Mouse (Mus musculus): ENCODE data around the gene Prr18. TPM values are rescaled to one million over a fixed set of nuclear protein-coding genes. Genes with fewer than 3 reads are reported as not detected.

Gene Prr18
- polyA plus RNA-seq, 1 experiment from 2014 or later = 9.1 TPM

GRCm38 (mm10) chr17:8369171-8369570 lies 31.9 kb downstream of the Prr18 start:
- Histone ChIP-seq H3K27me3 (no peaks in the 10 kb centered on the region), H3K36me3 (no peaks in the 10 kb centered on the region), H3K9me3 (no peaks in the 10 kb centered on the region), H3K9ac (replicated peaks) (no peak overlapping the region), H3K27ac (peak overlapping the region; percentile 100), H3K4me3 (replicated peaks) (peak overlapping the region; percentile 4; the same call in 1 of the 2 replicates), H3K4me1 (replicated peaks) (peaks cover 71% of the 10 kb centered on the region), H3K4me2 (replicated peaks) (peak overlapping the region; percentile 47)
- WGBS = 28% methylated on average over 2 of the region's 2 CpGs
- ATAC-seq = no peak

- Histone ChIP-seq H3K9ac (replicated peaks) (peak overlapping the region; percentile 78), H3K27me3 (no peaks in the 10 kb centered on the region), H3K27ac (peak overlapping the region; percentile 100), H3K4me2 (replicated peaks) (peak overlapping the region; percentile 66; the same call in 1 of the 2 replicates), H3K36me3 (no peaks in the 10 kb centered on the region), H3K9me3 (no peaks in the 10 kb centered on the region), H3K4me3 (replicated peaks) (no peak overlapping the region), H3K4me1 (replicated peaks) (peaks cover 76% of the 10 kb centered on the region)
- WGBS = 17% methylated on average over 13 of the region's 13 CpGs
- ATAC-seq = no peak
These were observed 33.5 kb downstream of the Prr18 start for GRCm38 (mm10) chr17:8370634-8371229.

- H3K4me2 ChIP-seq (replicated peaks) = peak overlapping the region; percentile 66
- peak overlapping the region; percentile 100 for H3K27ac ChIP-seq
- 0% methylated on average over 7 of the region's 7 CpGs for WGBS
- peaks cover 70% of the 10 kb centered on the region for H3K4me1 ChIP-seq (replicated peaks)
- H3K27me3 ChIP-seq = no peaks in the 10 kb centered on the region
- peak overlapping the region; percentile 78 for H3K9ac ChIP-seq (replicated peaks)
- no peaks in the 10 kb centered on the region for H3K36me3 ChIP-seq
- H3K4me3 ChIP-seq (replicated peaks) = peak overlapping the region; percentile 43
- peak; percentile 80 for ATAC-seq
- no peaks in the 10 kb centered on the region for H3K9me3 ChIP-seq
These were observed 34.6 kb downstream of the Prr18 start for GRCm38 (mm10) chr17:8371834-8372233.

GRCm38 (mm10) chr17:8372286-8373046 lies 35.2 kb downstream of the Prr18 start:
- Histone ChIP-seq H3K36me3 (no peaks in the 10 kb centered on the region), H3K4me1 (replicated peaks) (peaks cover 63% of the 10 kb centered on the region), H3K27ac (peak overlapping the region; percentile 100), H3K4me3 (replicated peaks) (peak overlapping the region; percentile 43), H3K9me3 (no peaks in the 10 kb centered on the region), H3K9ac (replicated peaks) (peak overlapping the region; percentile 78), H3K27me3 (no peaks in the 10 kb centered on the region), H3K4me2 (replicated peaks) (peak overlapping the region; percentile 66)
- 1% methylated on average over 18 of the region's 18 CpGs for WGBS
- ATAC-seq = peak; percentile 15; the same call in 1 of the 2 replicates

GRCm38 (mm10) chr17:8377298-8377697 lies 40.0 kb downstream of the Prr18 start:
- ATAC-seq = no peak
- no peak overlapping the region for H3K27ac ChIP-seq
- no peak overlapping the region for H3K4me3 ChIP-seq (replicated peaks)
- no peaks in the 10 kb centered on the region for H3K9me3 ChIP-seq
- H3K9ac ChIP-seq (replicated peaks) = no peak overlapping the region
- H3K27me3 ChIP-seq = no peaks in the 10 kb centered on the region
- no peak overlapping the region for H3K4me2 ChIP-seq (replicated peaks)
- no peaks in the 10 kb centered on the region for H3K36me3 ChIP-seq
- peaks cover 17% of the 10 kb centered on the region for H3K4me1 ChIP-seq (replicated peaks)
- WGBS = 60% methylated on average over 5 of the region's 5 CpGs

GRCm38 (mm10) chr17:8385441-8385840 lies 48.2 kb downstream of the Prr18 start:
- 91% methylated on average over 2 of the region's 2 CpGs for WGBS
- H3K4me3 ChIP-seq (replicated peaks) = no peak overlapping the region
- ATAC-seq = no peak
- no peak overlapping the region for H3K4me2 ChIP-seq (replicated peaks)
- H3K9ac ChIP-seq (replicated peaks) = no peak overlapping the region
- no peak overlapping the region for H3K27ac ChIP-seq
- H3K27me3 ChIP-seq = peaks cover 30% of the 10 kb centered on the region
- peaks cover 14% of the 10 kb centered on the region; the same call in 1 of the 2 replicates for H3K4me1 ChIP-seq (replicated peaks)
- H3K36me3 ChIP-seq = no peaks in the 10 kb centered on the region
- H3K9me3 ChIP-seq = no peaks in the 10 kb centered on the region

GRCm38 (mm10) chr17:8388463-8388862 lies 51.2 kb downstream of the Prr18 start:
- Histone ChIP-seq H3K27me3 (peaks cover 43% of the 10 kb centered on the region), H3K27ac (no peak overlapping the region), H3K4me3 (replicated peaks) (peak overlapping the region; percentile 31), H3K4me1 (replicated peaks) (peaks cover 14% of the 10 kb centered on the region; the same call in 1 of the 2 replicates), H3K36me3 (no peaks in the 10 kb centered on the region), H3K4me2 (replicated peaks) (peak overlapping the region; percentile 53), H3K9me3 (no peaks in the 10 kb centered on the region), H3K9ac (replicated peaks) (no peak overlapping the region)
- WGBS = under 1% methylated on average over 13 of the region's 13 CpGs
- ATAC-seq = peak; percentile 53; the same call in 1 of the 2 replicates

GRCm38 (mm10) chr17:8388990-8389789 lies 51.9 kb downstream of the Prr18 start:
- Histone ChIP-seq H3K27me3 (peaks cover 43% of the 10 kb centered on the region), H3K36me3 (no peaks in the 10 kb centered on the region), H3K4me1 (replicated peaks) (peaks cover 14% of the 10 kb centered on the region; the same call in 1 of the 2 replicates), H3K4me3 (replicated peaks) (peak overlapping the region; percentile 31), H3K9me3 (no peaks in the 10 kb centered on the region), H3K4me2 (replicated peaks) (peak overlapping the region; percentile 53), H3K9ac (replicated peaks) (peak overlapping the region; percentile 51), H3K27ac (no peak overlapping the region)
- ATAC-seq = peak; percentile 58
- 2% methylated on average over 28 of the region's 28 CpGs for WGBS

GRCm38 (mm10) chr17:8389790-8390095 lies 52.5 kb downstream of the Prr18 start:
- H3K9ac ChIP-seq (replicated peaks) = peak overlapping the region; percentile 51; the same call in 1 of the 2 replicates
- peak overlapping the region; percentile 31; the same call in 1 of the 2 replicates for H3K4me3 ChIP-seq (replicated peaks)
- peak overlapping the region; percentile 53 for H3K4me2 ChIP-seq (replicated peaks)
- H3K4me1 ChIP-seq (replicated peaks) = peaks cover 14% of the 10 kb centered on the region; the same call in 1 of the 2 replicates
- H3K9me3 ChIP-seq = no peaks in the 10 kb centered on the region
- 0 out of 2 replicates have a peak, but pooled peaks have one; percentile 30 for ATAC-seq
- 7% methylated on average over 10 of the region's 10 CpGs for WGBS
- no peak overlapping the region for H3K27ac ChIP-seq
- peaks cover 43% of the 10 kb centered on the region for H3K27me3 ChIP-seq
- no peaks in the 10 kb centered on the region for H3K36me3 ChIP-seq

GRCm38 (mm10) chr17:8390487-8390886 lies 53.2 kb downstream of the Prr18 start:
- Histone ChIP-seq H3K9ac (replicated peaks) (no peak overlapping the region), H3K9me3 (no peaks in the 10 kb centered on the region), H3K4me1 (replicated peaks) (peaks cover 14% of the 10 kb centered on the region; the same call in 1 of the 2 replicates), H3K36me3 (no peaks in the 10 kb centered on the region), H3K4me2 (replicated peaks) (no peak overlapping the region), H3K27ac (no peak overlapping the region), H3K4me3 (replicated peaks) (no peak overlapping the region), H3K27me3 (peaks cover 43% of the 10 kb centered on the region)
- no peak for ATAC-seq
- 58% methylated on average over 4 of the region's 4 CpGs for WGBS
